ENCODE assay signal across 13 mouse cellular contexts in the genomic region with DNA sequence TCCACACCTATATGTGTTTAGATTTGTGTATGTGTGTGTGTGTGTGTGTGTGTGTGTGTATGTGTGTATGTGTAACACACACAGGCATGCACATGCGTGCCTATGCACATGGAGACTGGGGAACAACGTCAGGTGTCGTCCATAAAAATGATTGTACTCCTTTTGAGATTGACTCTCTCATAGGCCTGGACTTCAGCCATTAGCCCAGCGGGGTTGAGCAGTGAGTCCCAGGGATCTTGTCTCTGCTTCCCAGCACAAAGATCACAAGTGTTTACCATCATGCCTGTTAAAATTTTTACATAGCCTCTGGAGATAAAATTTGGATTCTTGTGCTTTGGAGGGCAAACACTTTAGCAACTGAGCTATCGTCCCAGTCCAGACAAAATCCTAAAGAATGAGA.
"Had no signal": no experiment of that assay in that cellular context is flagged by ENCODE, and none has a peak within 500 bp of the region (broad histone marks: within the 10 kb centered on the region; RNA-seq: fewer than 3 reads in every experiment).

No protein-coding gene starts in this region.

- DNase-seq: cerebellum, adult 8-10 months; cerebellum, adult 9-10 months; cerebellum, postnatal 36 days; embryo, embryonic 11 days; forebrain, postnatal 0 days; gastrocnemius, adult 2 months; gastrocnemius, postnatal 10 days; gastrocnemius, postnatal 14 days; gastrocnemius, postnatal 25 days; gastrocnemius, postnatal 36 days; heart, adult 11 months; heart, adult 18-20 months; heart, adult 2 months had no signal
